Comparison of ENCODE assay signal across 15 mouse cellular contexts in the genomic region with DNA sequence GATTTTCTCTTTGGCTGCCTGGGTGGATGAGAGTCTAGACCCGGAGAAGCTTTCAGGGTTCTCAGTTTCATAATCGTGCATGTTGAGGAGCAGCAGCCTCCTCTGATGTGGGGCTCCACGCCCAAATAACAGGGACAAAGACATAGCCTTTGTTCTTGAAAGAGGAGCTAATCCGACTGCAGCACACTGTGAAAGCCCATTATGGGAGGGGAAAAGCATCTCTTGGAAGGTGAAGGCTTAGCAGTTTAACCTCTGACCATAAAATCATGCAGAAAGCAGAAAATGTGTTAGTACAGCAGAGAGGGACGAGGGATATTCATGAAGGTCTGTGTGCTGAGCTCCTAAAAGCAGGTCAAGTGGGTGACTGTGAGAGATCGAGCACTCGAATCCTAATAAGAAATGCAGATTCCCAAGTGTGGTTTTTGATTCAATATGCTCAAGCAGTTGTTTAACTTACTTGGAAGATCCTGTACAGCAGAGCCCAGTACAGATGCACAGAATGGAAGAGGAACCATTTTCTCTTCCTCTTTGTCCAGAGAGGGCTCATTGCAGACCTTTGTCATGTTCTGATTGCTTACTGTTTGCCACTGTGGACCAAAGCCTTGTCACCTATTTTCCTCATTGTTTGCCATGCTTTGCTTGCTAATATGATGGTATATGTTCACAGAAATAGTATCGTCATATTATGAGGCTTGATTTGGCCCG. TPM values are rescaled to one million over a fixed set of nuclear protein-coding genes. Genes with fewer than 3 reads are reported as not detected.
DNase-seq lines count a peak whose midpoint lies in the region; ATAC-seq lines count a peak whose summit lies in the region.
"Had no signal": no experiment of that assay in that cellular context is flagged by ENCODE, and none has a peak within 500 bp of the region (broad histone marks: within the 10 kb centered on the region; RNA-seq: fewer than 3 reads in every experiment).

No protein-coding gene starts in this region.

- H3K27ac ChIP-seq in forebrain, embryonic 10.5 days, result peak overlapping the region; percentile 83
- peak overlapping the region; percentile 26; the same call in 1 of the 2 replicates for H3K27ac ChIP-seq in hindbrain, embryonic 16.5 days (ENCODE audit: low read depth, low read length)
- H3K27ac ChIP-seq in neural tube, embryonic 13.5 days (replicated peaks), result peak overlapping the region; percentile 65
- H3K27ac ChIP-seq: gastrocnemius, adult 2 months; limb, embryonic 12.5 days had no signal

- peaks cover 34% of the 10 kb centered on the region for H3K4me1 ChIP-seq in forebrain, embryonic 10.5 days
- peaks cover 4% of the 10 kb centered on the region; the same call in 1 of the 2 replicates for H3K4me1 ChIP-seq in hindbrain, embryonic 16.5 days (ENCODE audit: control insufficient read depth, insufficient read depth, low read depth, low read length)
- H3K4me1 ChIP-seq in neural tube, embryonic 13.5 days (replicated peaks), result peaks cover 12% of the 10 kb centered on the region

- peak; percentile 45; the same call in 1 of the 2 replicates for ATAC-seq in cerebellum, adult (ENCODE audit: insufficient number of reproducible peaks, low FRiP score, low TSS enrichment)
- ATAC-seq in hindbrain, embryonic 16.5 days, result peak; percentile 81
- ATAC-seq in neural tube, embryonic 13.5 days (ENCODE audit: low read depth), result peak; percentile 53; the same call in 1 of the 2 replicates

- no peaks in the 10 kb centered on the region for H3K9me3 ChIP-seq in forebrain, embryonic 10.5 days
- no peaks in the 10 kb centered on the region for H3K9me3 ChIP-seq in hindbrain, embryonic 16.5 days (ENCODE audit: control insufficient read depth, low read length)
- no peaks in the 10 kb centered on the region for H3K9me3 ChIP-seq in neural tube, embryonic 13.5 days
- H3K9me3 ChIP-seq: G1E; limb, embryonic 12.5 days had no signal

- 23% methylated on average over 9 of the region's 9 CpGs for WGBS in forebrain, embryonic 10.5 days
- WGBS in hindbrain, embryonic 16.5 days, result 18% methylated on average over 9 of the region's 9 CpGs
- WGBS in neural tube, embryonic 13.5 days, result 25% methylated on average over 9 of the region's 9 CpGs

- H3K4me2 ChIP-seq in hindbrain, embryonic 16.5 days (ENCODE audit: low read length), result peak overlapping the region; percentile 22; the same call in 1 of the 2 replicates
- peak overlapping the region; percentile 25 for H3K4me2 ChIP-seq in neural tube, embryonic 13.5 days
- H3K4me2 ChIP-seq: limb, embryonic 12.5 days had no signal

- H3K36me3 ChIP-seq in forebrain, embryonic 10.5 days (replicated peaks), result no peaks in the 10 kb centered on the region
- H3K36me3 ChIP-seq in hindbrain, embryonic 16.5 days (ENCODE audit: control insufficient read depth, insufficient read depth, low read length), result no peaks in the 10 kb centered on the region
- no peaks in the 10 kb centered on the region for H3K36me3 ChIP-seq in neural tube, embryonic 13.5 days
- H3K36me3 ChIP-seq: limb, embryonic 12.5 days had no signal

- H3K9ac ChIP-seq in hindbrain, embryonic 16.5 days (ENCODE audit: low read depth, low read length), result peak overlapping the region; percentile 2; the same call in 1 of the 2 replicates
- H3K9ac ChIP-seq in neural tube, embryonic 13.5 days, result peak overlapping the region; percentile 58
- H3K9ac ChIP-seq: limb, embryonic 12.5 days had no signal

- intact Hi-C loops in left cerebral cortex, postnatal 10 days (cut with DNase I), result no loop called here

- no peaks in the 10 kb centered on the region for H3K27me3 ChIP-seq in forebrain, embryonic 10.5 days (ENCODE audit: poor library complexity, severe bottlenecking)
- no peaks in the 10 kb centered on the region for H3K27me3 ChIP-seq in hindbrain, embryonic 16.5 days (replicated peaks; ENCODE audit: control insufficient read depth, insufficient read depth, low read length)
- no peaks in the 10 kb centered on the region for H3K27me3 ChIP-seq in neural tube, embryonic 13.5 days
- H3K27me3 ChIP-seq: limb, embryonic 12.5 days had no signal

- peak overlapping the region; percentile 22 for H3K4me3 ChIP-seq in forebrain, embryonic 10.5 days
- H3K4me3 ChIP-seq in hindbrain, embryonic 16.5 days (ENCODE audit: low read length), result no peak overlapping the region
- H3K4me3 ChIP-seq in neural tube, embryonic 13.5 days, result no peak overlapping the region
- H3K4me3 ChIP-seq: gastrocnemius, adult 2 months; limb, embryonic 12.5 days had no signal

- DNase-seq in cerebellum, adult 11 months, result no peak
- DNase-seq in forebrain, embryonic 10.5 days (ENCODE audit: extremely low spot score, low spot score), result peak; percentile 47
- DNase-seq in ovary, postnatal 10 days (ENCODE audit: low spot score), result no peak
- DNase-seq in adrenal gland, postnatal 10 days, result no peak
- DNase-seq in left cerebral cortex, postnatal 10 days (ENCODE audit: extremely low spot score in 1 of 2, low spot score in 2 of 2), result no peak
- DNase-seq: adrenal gland, postnatal 36 days; gastrocnemius, adult 2 months; heart, postnatal 10 days; kidney, postnatal 25 days; lung, postnatal 14 days had no signal

RNA-seq across cellular contexts. Expression of a gene that starts 37.6 kb away (rescaled TPM):
- 7.9 and 8.0 TPM in 2 replicates for polyA plus RNA-seq in forebrain, embryonic 10.5 days (2016; fragmentation: Nextera tagmentation; extraction: Ambion mirVana)
- polyA plus RNA-seq in hindbrain, embryonic 16.5 days (2015; fragmentation: Nextera tagmentation; extraction: Ambion mirVana), result 6.3 and 7.9 TPM in 2 replicates
- polyA plus RNA-seq in neural tube, embryonic 13.5 days (2015; fragmentation: Nextera tagmentation; extraction: Ambion mirVana), result 8.0 and 9.6 TPM in 2 replicates
- 10 to 100 TPM; 13.7 to 21.9 TPM for total RNA-seq in adrenal gland, postnatal 10 days (2021)
- 10 to 100 TPM; 20.0 to 20.4 TPM for total RNA-seq in left cerebral cortex, postnatal 10 days (2021)

Comparison
In these comparisons a context has a peak if more than half of its experiments do, and no peak if none do; other contexts are left out.
1. H3K27ac ChIP-seq: peak in every context shown above with its lines; median percentile 83 in forebrain, embryonic 10.5 days; 65 in neural tube, embryonic 13.5 days; 26 in hindbrain, embryonic 16.5 days.